Mouse (Mus musculus) gastrocnemius, postnatal 4 days (tissue): ENCODE measurements around the gene Srgap1. TPM values are rescaled to one million over a fixed set of nuclear protein-coding genes. Genes with fewer than 3 reads are reported as not detected.

ENCODE experiments used
- total RNA-seq, 2 experiments: library from RNA; stranded (reverse); gene quantifications; 2 replicates each; pipeline ENCODE4 v1.2.3; 2021

The Srgap1 gene
- total RNA-seq, 2 experiments from 2014 or later = 13.3 to 14.1 TPM

Other genes with a start within 250 kb of the Srgap1 start
- 10 to 100 TPM; 43.1 to 49.7 TPM for gene Rxylt1, start 50.1 kb upstream of the Srgap1 start, total RNA-seq